In the genomic region with DNA sequence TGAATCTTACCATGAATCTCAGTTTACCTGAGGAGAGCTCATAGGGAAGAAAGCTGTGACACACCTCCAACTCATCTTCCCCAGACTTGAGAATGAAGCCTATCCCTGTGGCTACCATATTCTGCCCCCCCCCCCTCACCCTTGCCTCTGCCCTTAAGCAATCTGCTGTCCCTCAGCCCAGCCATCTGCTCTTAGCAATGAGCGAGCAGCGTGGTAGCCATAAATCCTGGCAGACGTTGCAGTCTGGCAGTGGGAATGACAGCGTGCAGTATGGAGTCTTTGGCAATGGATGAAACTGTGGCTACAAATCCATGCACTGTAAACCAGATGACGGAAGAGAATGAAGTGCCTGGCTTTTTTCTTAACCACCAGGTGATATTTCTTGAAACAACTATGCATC, we compare ENCODE assay signal across 11 mouse cellular contexts.
DNase-seq lines count a peak whose midpoint lies in the region; ATAC-seq lines count a peak whose summit lies in the region.
"Had no signal": no experiment of that assay in that cellular context is flagged by ENCODE, and none has a peak within 500 bp of the region (broad histone marks: within the 10 kb centered on the region; RNA-seq: fewer than 3 reads in every experiment).

No protein-coding gene starts in this region.

- intact Hi-C loops in left cerebral cortex, postnatal 4 days (cut with DNase I) = no loop called here
- intact Hi-C loops in left cerebral cortex, postnatal 25 days (cut with DNase I) = no loop called here

- no peak overlapping the region for H3K9ac ChIP-seq in neural tube, embryonic 12.5 days
- H3K9ac ChIP-seq: embryonic facial prominence, embryonic 13.5 days; liver, embryonic 15.5 days had no signal

- no peak overlapping the region for H3K4me2 ChIP-seq in neural tube, embryonic 12.5 days (replicated peaks)
- H3K4me2 ChIP-seq: embryonic facial prominence, embryonic 13.5 days; liver, embryonic 15.5 days had no signal

- peak; percentile 7 for DNase-seq in adrenal gland, postnatal 14 days
- DNase-seq in adrenal gland, adult (ENCODE audit: inconsistent age in 2 of 2, low spot score in 1 of 2) = no peak
- peak; percentile 89 for DNase-seq in left cerebral cortex, postnatal 4 days
- no peak for DNase-seq in left cerebral cortex, postnatal 25 days (ENCODE audit: low spot score in 2 of 2)
- DNase-seq in cerebellum, postnatal 10 days = peak; percentile 94 to 96
- no peak for DNase-seq in urinary bladder, adult 2 months (ENCODE audit: low spot score)
- DNase-seq: kidney, adult 18-20 months had no signal

- 0 out of 2 replicates have a peak, but pooled peaks cover 3% of the 10 kb centered on the region for H3K4me1 ChIP-seq in neural tube, embryonic 12.5 days
- H3K4me1 ChIP-seq: embryonic facial prominence, embryonic 13.5 days; liver, embryonic 15.5 days had no signal

- no peak overlapping the region for H3K4me3 ChIP-seq in neural tube, embryonic 12.5 days
- H3K4me3 ChIP-seq: embryonic facial prominence, embryonic 13.5 days; liver, embryonic 15.5 days had no signal

- no peaks in the 10 kb centered on the region for H3K36me3 ChIP-seq in neural tube, embryonic 12.5 days
- H3K36me3 ChIP-seq: embryonic facial prominence, embryonic 13.5 days; liver, embryonic 15.5 days had no signal

- H3K9me3 ChIP-seq in neural tube, embryonic 12.5 days = no peaks in the 10 kb centered on the region
- H3K9me3 ChIP-seq: embryonic facial prominence, embryonic 13.5 days; liver, embryonic 15.5 days had no signal

- no peak overlapping the region for H3K27ac ChIP-seq in neural tube, embryonic 12.5 days
- H3K27ac ChIP-seq: embryonic facial prominence, embryonic 13.5 days; liver, embryonic 15.5 days had no signal

- no peaks in the 10 kb centered on the region for H3K27me3 ChIP-seq in neural tube, embryonic 12.5 days (replicated peaks)
- H3K27me3 ChIP-seq: embryonic facial prominence, embryonic 13.5 days; liver, embryonic 15.5 days had no signal

- ATAC-seq in neural tube, embryonic 12.5 days (ENCODE audit: low FRiP score, low read depth) = peak; percentile 83
- no peak for ATAC-seq in inflammation-experienced regulatory T-cells, adult 6 months

- 35% methylated on average over 5 of the region's 5 CpGs for WGBS in neural tube, embryonic 12.5 days

Comparison
In these comparisons a context has a peak if more than half of its experiments do, and no peak if none do; other contexts are left out.
1. DNase-seq: peak in adrenal gland, postnatal 14 days (single experiment), left cerebral cortex, postnatal 4 days (single experiment) and cerebellum, postnatal 10 days (2 of 2); none in adrenal gland, adult (0 of 2), left cerebral cortex, postnatal 25 days (0 of 2) and urinary bladder, adult 2 months (single experiment).